Mouse (Mus musculus): Measurements from ENCODE around the gene St6galnac3. TPM values are rescaled to one million over a fixed set of nuclear protein-coding genes. Genes with fewer than 3 reads are reported as not detected.
A peak's percentile ranks its signal among the peaks of the same experiment; 100 is the strongest.

St6galnac3 gene
- polyA plus RNA-seq, 1 experiment from 2014 or later: 25.6 TPM

DNA sequence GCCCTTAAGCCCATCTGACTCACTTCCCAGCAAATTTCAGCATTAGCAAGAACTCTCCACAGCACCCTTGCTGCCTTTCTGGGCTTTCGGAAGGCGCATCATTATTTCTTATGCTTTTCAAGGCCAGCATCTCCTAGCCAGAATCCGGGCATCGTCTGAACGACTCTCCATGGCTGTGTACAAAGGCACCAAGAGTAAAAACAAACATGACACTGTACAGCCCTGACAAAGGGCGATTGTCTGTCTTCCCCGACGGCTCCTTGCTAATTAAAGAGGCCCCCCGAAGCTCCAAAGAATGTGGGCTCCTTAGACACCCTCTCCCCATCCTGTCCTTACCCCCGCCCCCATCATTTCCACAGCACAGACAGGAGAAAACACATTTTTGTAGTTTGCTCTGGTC, 13.4 kb upstream of the St6galnac3 start:
- ATAC-seq (ENCODE audit: low read depth): no peak
- Histone ChIP-seq H3K4me1 (ENCODE audit: control insufficient read depth, insufficient read depth, low read length) (0 out of 2 replicates have a peak, but pooled peaks cover 3% of the 10 kb centered on the region), H3K9ac (replicated peaks; ENCODE audit: low read depth, low read length) (no peak overlapping the region), H3K9me3 (ENCODE audit: control insufficient read depth, low read length) (no peaks in the 10 kb centered on the region), H3K4me2 (ENCODE audit: low read depth, low read length) (no peak overlapping the region), H3K27me3 (ENCODE audit: control insufficient read depth, insufficient read depth, low read length) (no peaks in the 10 kb centered on the region), H3K36me3 (ENCODE audit: control insufficient read depth, insufficient read depth, low read length) (no peaks in the 10 kb centered on the region), H3K27ac (ENCODE audit: low read depth, low read length) (no peak overlapping the region), H3K4me3 (ENCODE audit: low read depth, low read length) (no peak overlapping the region)
- WGBS: 15% methylated on average over 10 of the region's 10 CpGs

DNA sequence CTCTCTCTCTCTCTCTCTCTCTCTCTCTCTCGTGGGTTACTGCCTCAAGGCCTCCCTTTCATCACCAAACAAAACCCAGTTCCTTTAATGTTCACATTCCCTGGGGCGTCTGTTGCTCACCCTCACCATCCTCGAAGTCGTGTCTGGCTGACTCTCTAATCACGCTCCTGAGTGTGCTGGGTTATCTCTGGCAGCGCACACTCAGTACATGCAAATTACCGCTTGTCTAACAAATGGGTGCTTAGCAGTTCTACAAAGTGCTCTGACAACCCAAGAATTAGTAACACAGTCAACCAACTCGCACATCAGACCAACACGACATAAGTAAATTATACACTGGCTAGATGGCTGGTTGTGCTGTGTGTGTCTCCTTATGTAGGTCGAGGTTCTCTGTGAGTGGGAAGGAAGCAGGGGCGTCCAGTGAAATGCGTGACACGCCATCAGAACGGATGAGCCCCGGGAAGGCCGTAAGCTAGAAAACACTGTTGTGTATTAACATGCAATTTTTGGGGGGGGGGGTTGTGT, 11.8 kb upstream of the St6galnac3 start:
- Histone ChIP-seq H3K27me3 (ENCODE audit: control insufficient read depth, insufficient read depth, low read length) (no peaks in the 10 kb centered on the region), H3K4me2 (ENCODE audit: low read depth, low read length) (no peak overlapping the region), H3K4me1 (ENCODE audit: control insufficient read depth, insufficient read depth, low read length) (0 out of 2 replicates have a peak, but pooled peaks cover 3% of the 10 kb centered on the region), H3K27ac (ENCODE audit: low read depth, low read length) (no peak overlapping the region), H3K4me3 (ENCODE audit: low read depth, low read length) (no peak overlapping the region), H3K9ac (replicated peaks; ENCODE audit: low read depth, low read length) (no peak overlapping the region), H3K9me3 (ENCODE audit: control insufficient read depth, low read length) (no peaks in the 10 kb centered on the region), H3K36me3 (ENCODE audit: control insufficient read depth, insufficient read depth, low read length) (no peaks in the 10 kb centered on the region)
- ATAC-seq (ENCODE audit: low read depth): no peak
- 60% methylated on average over 16 of the region's 16 CpGs for WGBS

DNA sequence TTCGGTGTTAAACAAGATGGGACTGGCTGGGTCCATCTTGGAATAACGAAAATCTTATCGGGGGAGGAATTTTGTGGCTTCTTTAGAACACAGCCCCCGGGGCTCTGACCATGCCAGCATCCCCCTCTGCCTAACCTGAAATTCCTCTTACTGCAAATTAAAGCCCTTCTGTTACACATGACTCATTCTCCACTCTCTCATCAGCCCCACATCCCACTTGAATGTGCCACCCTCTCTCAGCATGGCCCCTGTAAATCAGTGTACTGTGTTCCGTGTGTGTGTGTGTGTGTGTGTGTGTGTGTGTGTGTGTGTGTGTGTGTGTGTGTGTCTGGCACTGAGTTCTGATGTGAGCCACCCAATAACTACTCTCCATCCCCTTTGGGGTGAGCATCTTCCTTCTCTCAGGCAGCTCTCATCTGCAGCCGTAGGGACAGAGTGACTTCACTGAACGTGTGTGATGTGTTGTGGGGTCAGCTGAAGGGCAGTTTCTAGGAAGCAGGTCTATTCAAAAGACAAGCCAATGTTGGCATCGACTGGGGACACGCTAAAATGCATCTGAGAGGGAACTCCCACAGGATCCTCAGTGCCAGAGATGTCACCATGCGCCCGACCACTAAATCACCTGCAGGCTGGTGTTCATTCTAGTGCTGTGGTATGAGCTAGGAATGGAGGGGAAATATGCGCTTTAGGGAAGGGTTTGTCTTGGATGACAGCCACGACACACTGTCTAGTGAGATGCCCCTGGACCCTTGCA, 11.0 kb upstream of the St6galnac3 start:
- Histone ChIP-seq H3K27ac (ENCODE audit: low read depth, low read length) (no peak overlapping the region), H3K4me2 (ENCODE audit: low read depth, low read length) (no peak overlapping the region), H3K4me1 (ENCODE audit: control insufficient read depth, insufficient read depth, low read length) (0 out of 2 replicates have a peak, but pooled peaks cover 3% of the 10 kb centered on the region)

DNA sequence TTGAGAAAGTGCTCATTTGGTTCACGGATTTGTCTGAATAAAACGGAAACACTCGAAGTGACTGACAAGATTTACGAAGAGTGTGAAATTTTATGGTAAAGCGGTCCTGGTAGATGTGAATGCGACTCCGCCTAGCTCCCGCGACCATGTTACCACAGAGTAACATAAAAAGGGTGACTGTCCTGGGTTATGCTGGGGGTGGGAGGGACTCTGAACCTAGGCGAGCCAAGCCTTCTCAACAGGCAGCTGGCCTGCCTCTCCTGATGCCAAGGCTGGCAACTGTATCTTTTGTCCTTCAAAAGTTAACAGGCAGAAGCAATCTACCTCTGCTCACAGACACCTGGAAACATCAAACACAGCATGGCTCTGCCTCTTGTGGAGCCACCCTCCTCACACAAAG, 9.8 kb upstream of the St6galnac3 start:
- Histone ChIP-seq H3K9me3 (ENCODE audit: control insufficient read depth, low read length) (no peaks in the 10 kb centered on the region), H3K4me3 (ENCODE audit: low read depth, low read length) (no peak overlapping the region), H3K4me2 (ENCODE audit: low read depth, low read length) (no peak overlapping the region), H3K9ac (replicated peaks; ENCODE audit: low read depth, low read length) (no peak overlapping the region), H3K36me3 (ENCODE audit: control insufficient read depth, insufficient read depth, low read length) (no peaks in the 10 kb centered on the region), H3K4me1 (ENCODE audit: control insufficient read depth, insufficient read depth, low read length) (0 out of 2 replicates have a peak, but pooled peaks cover 3% of the 10 kb centered on the region), H3K27me3 (ENCODE audit: control insufficient read depth, insufficient read depth, low read length) (no peaks in the 10 kb centered on the region), H3K27ac (ENCODE audit: low read depth, low read length) (no peak overlapping the region)
- peak; percentile 29; the same call in 1 of the 2 replicates for ATAC-seq (ENCODE audit: low read depth)
- WGBS: 23% methylated on average over 10 of the region's 10 CpGs

More for the DNA sequence above, 11.0 kb upstream of the St6galnac3 start:
- Histone ChIP-seq H3K36me3 (ENCODE audit: control insufficient read depth, insufficient read depth, low read length) (no peaks in the 10 kb centered on the region), H3K9me3 (ENCODE audit: control insufficient read depth, low read length) (no peaks in the 10 kb centered on the region), H3K9ac (replicated peaks; ENCODE audit: low read depth, low read length) (no peak overlapping the region), H3K27me3 (ENCODE audit: control insufficient read depth, insufficient read depth, low read length) (no peaks in the 10 kb centered on the region), H3K4me3 (ENCODE audit: low read depth, low read length) (no peak overlapping the region)
- peak; percentile 36; the same call in 1 of the 2 replicates for ATAC-seq (ENCODE audit: low read depth)
- WGBS: 58% methylated on average over 13 of the region's 13 CpGs

DNA sequence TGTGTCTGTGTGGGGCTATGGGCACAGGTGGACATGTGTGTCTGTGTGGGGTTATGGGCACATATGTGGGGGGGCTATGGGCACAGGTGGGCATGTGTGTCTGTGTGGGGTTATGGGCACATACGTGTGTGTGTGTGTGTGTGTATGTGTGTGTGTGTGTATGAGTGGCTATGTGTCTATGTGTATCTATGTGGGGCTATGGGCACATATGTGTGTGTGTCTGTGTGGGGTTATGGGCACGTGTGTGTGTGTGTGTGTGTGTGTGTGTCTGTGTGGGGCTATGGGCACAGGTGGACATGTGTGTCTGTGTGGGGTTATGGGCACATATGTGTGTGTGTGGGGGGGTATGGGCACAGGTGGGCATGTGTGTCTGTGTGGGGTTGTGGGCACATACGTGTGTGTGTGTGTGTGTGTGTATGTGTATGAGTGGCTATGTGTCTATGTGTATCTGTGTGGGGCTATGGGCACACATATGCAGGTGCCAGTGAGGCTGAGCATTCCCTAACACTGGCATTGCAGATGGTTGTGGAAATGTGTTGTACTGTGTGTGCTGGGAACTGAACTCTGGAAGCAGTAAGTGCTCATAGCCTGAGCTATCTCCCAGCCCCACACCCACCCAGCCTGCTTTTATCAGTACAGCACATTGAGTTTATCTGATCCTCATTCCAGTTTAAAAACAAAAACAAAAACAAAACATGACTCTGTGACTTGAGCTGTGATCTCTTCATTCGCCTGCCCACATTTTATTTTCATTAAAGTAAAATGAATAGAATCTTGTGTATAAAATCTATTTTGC, 8.6 kb upstream of the St6galnac3 start:
- Histone ChIP-seq H3K4me1 (ENCODE audit: control insufficient read depth, insufficient read depth, low read length) (0 out of 2 replicates have a peak, but pooled peaks cover 1% of the 10 kb centered on the region), H3K4me3 (ENCODE audit: low read depth, low read length) (no peak overlapping the region), H3K9me3 (ENCODE audit: control insufficient read depth, low read length) (no peaks in the 10 kb centered on the region), H3K36me3 (ENCODE audit: control insufficient read depth, insufficient read depth, low read length) (no peaks in the 10 kb centered on the region), H3K27ac (ENCODE audit: low read depth, low read length) (no peak overlapping the region), H3K4me2 (ENCODE audit: low read depth, low read length) (no peak overlapping the region), H3K9ac (replicated peaks; ENCODE audit: low read depth, low read length) (no peak overlapping the region), H3K27me3 (ENCODE audit: control insufficient read depth, insufficient read depth, low read length) (no peaks in the 10 kb centered on the region)
- WGBS: 97% methylated on average over 4 of the region's 4 CpGs
- no peak for ATAC-seq (ENCODE audit: low read depth)

DNA sequence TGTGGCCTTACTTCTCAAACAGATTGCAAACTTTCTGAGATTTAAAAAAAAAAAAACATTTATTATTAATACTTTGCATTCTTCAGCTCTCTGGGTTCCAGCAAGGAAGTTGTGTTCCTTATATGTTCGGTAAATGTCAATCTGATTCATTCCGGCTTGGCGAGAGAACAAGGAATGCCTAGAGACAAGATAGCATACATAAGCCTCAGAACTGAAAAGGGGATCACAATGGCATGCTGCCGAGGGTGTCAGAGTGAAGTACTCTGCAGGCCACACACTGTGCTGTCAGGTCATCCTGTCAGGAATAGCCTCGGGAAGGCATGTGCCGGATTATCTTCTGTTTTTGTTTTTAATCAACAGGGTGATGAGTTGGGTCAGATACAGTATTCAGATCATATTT, 7.8 kb upstream of the St6galnac3 start:
- no peaks in the 10 kb centered on the region for H3K9me3 ChIP-seq (ENCODE audit: control insufficient read depth, low read length)
- no peak overlapping the region for H3K4me2 ChIP-seq (ENCODE audit: low read depth, low read length)
- H3K27ac ChIP-seq (ENCODE audit: low read depth, low read length): no peak overlapping the region
- no peaks in the 10 kb centered on the region for H3K36me3 ChIP-seq (ENCODE audit: control insufficient read depth, insufficient read depth, low read length)
- ATAC-seq (ENCODE audit: low read depth): no peak
- no peaks in the 10 kb centered on the region for H3K27me3 ChIP-seq (ENCODE audit: control insufficient read depth, insufficient read depth, low read length)
- WGBS: 52% methylated on average over 6 of the region's 6 CpGs
- H3K4me1 ChIP-seq (ENCODE audit: control insufficient read depth, insufficient read depth, low read length): no peaks in the 10 kb centered on the region
- no peak overlapping the region for H3K4me3 ChIP-seq (ENCODE audit: low read depth, low read length)
- no peak overlapping the region for H3K9ac ChIP-seq (replicated peaks; ENCODE audit: low read depth, low read length)

DNA sequence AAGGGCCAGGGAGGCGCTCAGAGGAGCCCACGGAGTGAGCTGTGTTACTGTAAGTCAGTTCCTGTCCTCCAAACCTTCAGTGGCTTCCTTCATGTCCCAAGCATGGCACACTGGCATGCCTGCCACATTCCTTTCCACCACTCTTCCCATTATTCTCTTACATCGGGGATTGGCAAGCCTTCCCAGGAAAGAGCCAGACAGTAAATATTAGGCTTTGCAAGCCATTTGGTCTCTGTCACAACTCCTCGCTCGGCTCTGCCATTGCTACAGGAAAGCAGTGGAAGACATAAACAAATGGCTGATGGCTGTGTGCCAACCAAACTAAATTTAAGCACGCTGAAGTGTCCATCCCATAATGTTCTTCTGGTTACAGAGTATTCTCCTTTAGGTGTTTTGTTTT, 7.1 kb upstream of the St6galnac3 start:
- no peaks in the 10 kb centered on the region for H3K36me3 ChIP-seq (ENCODE audit: control insufficient read depth, insufficient read depth, low read length)
- no peak for ATAC-seq (ENCODE audit: low read depth)
- H3K4me1 ChIP-seq (ENCODE audit: control insufficient read depth, insufficient read depth, low read length): no peaks in the 10 kb centered on the region
- no peaks in the 10 kb centered on the region for H3K27me3 ChIP-seq (ENCODE audit: control insufficient read depth, insufficient read depth, low read length)
- H3K9me3 ChIP-seq (ENCODE audit: control insufficient read depth, low read length): no peaks in the 10 kb centered on the region
- H3K9ac ChIP-seq (replicated peaks; ENCODE audit: low read depth, low read length): no peak overlapping the region
- no peak overlapping the region for H3K27ac ChIP-seq (ENCODE audit: low read depth, low read length)
- H3K4me2 ChIP-seq (ENCODE audit: low read depth, low read length): no peak overlapping the region
- H3K4me3 ChIP-seq (ENCODE audit: low read depth, low read length): no peak overlapping the region
- 49% methylated on average over 6 of the region's 6 CpGs for WGBS

DNA sequence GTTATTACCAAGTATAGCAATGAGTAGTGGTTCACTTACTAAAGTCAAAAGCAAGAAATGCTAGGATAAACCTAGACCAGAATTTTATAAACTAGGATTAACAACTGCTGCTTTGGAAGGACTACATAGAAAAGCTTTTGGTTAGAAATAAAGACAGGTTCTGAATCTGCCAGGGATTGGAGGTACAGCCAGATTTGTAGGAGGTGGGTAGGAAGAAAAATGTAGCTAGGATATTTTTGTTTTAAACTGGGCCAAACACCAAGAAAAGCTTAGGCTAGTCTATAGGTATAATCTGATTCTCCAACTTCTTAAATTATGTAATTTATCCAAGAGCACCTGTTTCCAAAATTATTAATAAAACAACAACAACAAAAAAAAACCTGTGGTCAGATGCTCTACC, 3.6 kb upstream of the St6galnac3 start:
- no peaks in the 10 kb centered on the region for H3K9me3 ChIP-seq (ENCODE audit: control insufficient read depth, low read length)
- H3K27ac ChIP-seq (ENCODE audit: low read depth, low read length): no peak overlapping the region
- no peaks in the 10 kb centered on the region for H3K36me3 ChIP-seq (ENCODE audit: control insufficient read depth, insufficient read depth, low read length)
- peaks cover 10% of the 10 kb centered on the region for H3K4me1 ChIP-seq (ENCODE audit: control insufficient read depth, insufficient read depth, low read length)
- ATAC-seq (ENCODE audit: low read depth): no peak
- H3K27me3 ChIP-seq (ENCODE audit: control insufficient read depth, insufficient read depth, low read length): no peaks in the 10 kb centered on the region
- H3K4me2 ChIP-seq (ENCODE audit: low read depth, low read length): no peak overlapping the region
- H3K9ac ChIP-seq (replicated peaks; ENCODE audit: low read depth, low read length): no peak overlapping the region
- no peak overlapping the region for H3K4me3 ChIP-seq (ENCODE audit: low read depth, low read length)

Measured in neural tube, embryonic 14.5 days (tissue).